Mouse (Mus musculus): ENCODE measurements around the gene 5730522E02Rik. TPM values are rescaled to one million over a fixed set of nuclear protein-coding genes. Genes with fewer than 3 reads are reported as not detected.
"Not testable (repeated sequence)": the region's sequence is repeated elsewhere in the genome, so short reads cannot be mapped to it uniquely, and the experiment has no call there.

Gene 5730522E02Rik
- 0.42 and 0.45 TPM in 2 replicates for polyA plus RNA-seq (2016; fragmentation: Nextera tagmentation; extraction: Ambion mirVana)

DNA sequence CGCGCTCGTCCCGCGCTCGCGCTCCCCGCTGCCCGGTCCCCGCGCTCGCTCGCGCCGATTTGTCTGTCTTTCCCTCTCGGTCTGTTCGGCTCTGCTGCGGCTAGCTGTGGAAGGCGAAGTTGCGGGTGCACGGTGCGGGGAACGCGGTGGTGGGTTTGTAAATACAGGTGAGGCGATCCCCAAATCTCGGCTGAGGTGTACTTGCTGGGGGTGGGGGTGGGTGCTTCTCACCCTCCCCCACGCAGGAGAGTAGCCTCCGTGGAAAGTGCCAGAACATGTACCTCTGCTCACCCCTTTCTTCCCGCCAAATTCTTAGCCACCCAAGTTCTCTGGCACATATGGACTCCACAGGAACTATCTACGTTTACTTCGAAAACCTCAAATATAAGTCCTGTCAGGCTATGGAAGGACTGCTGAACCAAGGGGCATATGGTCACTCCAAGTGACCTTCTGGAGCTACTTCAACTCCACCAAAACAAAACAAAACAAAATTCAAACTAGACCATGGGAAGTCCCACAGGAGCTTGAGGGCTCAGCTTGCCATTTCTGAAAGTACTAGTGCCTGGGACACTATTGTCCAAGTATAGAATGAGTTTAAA lies at the start of gene 5730522E02Rik:
5730522E02Rik (minus strand) TSS at position 182 of the 599 bp plus-strand sequence.
- WGBS (ENCODE audit: insufficient replicate concordance), result 2% methylated on average over 31 of the region's 31 CpGs
- H3K4me1 ChIP-seq, result no peaks in the 10 kb centered on the region
- peak within 1 kb of the TSS; percentile 68 for H3K9ac ChIP-seq
- ATAC-seq, result peak; percentile 33
- peaks cover 11% of the 10 kb centered on the region for H3K27me3 ChIP-seq (replicated peaks)
- H3K4me2 ChIP-seq, result peak within 1 kb of the TSS; percentile 77
- H3K27ac ChIP-seq, result peak within 1 kb of the TSS; percentile 77
- H3K4me3 ChIP-seq, result peak within 1 kb of the TSS; percentile 60
- H3K36me3 ChIP-seq, result no peaks in the 10 kb centered on the region
- H3K9me3 ChIP-seq (replicated peaks), result no peaks in the 10 kb centered on the region

DNA sequence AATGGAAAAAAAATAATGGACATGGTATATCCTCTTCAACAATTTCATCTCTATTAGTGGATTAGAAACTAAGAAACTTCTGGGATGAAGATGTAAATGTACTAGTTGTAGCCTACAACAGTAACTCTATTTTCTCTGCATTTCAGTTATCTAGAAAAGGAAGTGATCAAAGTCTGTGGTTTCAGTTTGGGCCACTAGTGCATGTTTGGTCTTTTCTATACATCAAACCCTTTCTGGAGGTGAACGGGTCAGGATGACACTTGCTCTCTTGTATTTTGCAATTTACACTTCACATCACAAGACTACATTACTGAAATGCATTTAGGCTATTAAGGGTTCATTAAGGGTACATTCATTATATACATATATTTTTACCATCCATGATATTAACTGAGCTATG lies 26.0 kb upstream of the 5730522E02Rik start:
- Histone ChIP-seq H3K4me3 (no peak overlapping the region), H3K27me3 (replicated peaks) (no peaks in the 10 kb centered on the region), H3K9ac (no peak overlapping the region), H3K36me3 (no peaks in the 10 kb centered on the region), H3K4me2 (no peak overlapping the region), H3K27ac (no peak overlapping the region), H3K9me3 (replicated peaks) (no peaks in the 10 kb centered on the region), H3K4me1 (no peaks in the 10 kb centered on the region)
- WGBS (ENCODE audit: insufficient replicate concordance), result 32% methylated on average over 1 of the region's 1 CpGs
- ATAC-seq, result no peak

DNA sequence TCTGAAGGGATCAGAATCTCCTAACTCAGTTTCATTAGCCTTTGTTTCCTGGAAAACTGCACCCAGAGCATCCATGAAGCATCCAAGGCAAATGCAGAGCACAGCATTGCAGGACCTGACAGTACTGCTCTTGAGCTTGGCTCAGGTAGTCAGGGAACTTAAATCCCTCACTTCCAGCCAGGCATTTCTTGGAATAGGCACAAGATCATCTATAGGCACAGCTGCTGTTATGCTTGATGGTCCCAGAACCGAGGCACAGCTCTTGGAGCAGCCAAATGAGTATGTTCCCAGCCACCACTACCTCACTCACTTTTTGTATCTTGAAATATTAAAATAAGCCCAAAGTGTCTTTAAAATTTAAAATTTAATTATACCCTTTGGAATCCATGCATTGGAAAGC lies 19.3 kb upstream of the 5730522E02Rik start:
- H3K9ac ChIP-seq, result no peak overlapping the region
- H3K4me2 ChIP-seq, result no peak overlapping the region
- no peaks in the 10 kb centered on the region for H3K4me1 ChIP-seq
- H3K9me3 ChIP-seq (replicated peaks), result no peaks in the 10 kb centered on the region
- H3K27me3 ChIP-seq (replicated peaks), result no peaks in the 10 kb centered on the region
- 39% methylated on average over 1 of the region's 1 CpGs for WGBS (ENCODE audit: insufficient replicate concordance)
- H3K4me3 ChIP-seq, result no peak overlapping the region
- no peaks in the 10 kb centered on the region for H3K36me3 ChIP-seq
- no peak for ATAC-seq
- H3K27ac ChIP-seq, result no peak overlapping the region

DNA sequence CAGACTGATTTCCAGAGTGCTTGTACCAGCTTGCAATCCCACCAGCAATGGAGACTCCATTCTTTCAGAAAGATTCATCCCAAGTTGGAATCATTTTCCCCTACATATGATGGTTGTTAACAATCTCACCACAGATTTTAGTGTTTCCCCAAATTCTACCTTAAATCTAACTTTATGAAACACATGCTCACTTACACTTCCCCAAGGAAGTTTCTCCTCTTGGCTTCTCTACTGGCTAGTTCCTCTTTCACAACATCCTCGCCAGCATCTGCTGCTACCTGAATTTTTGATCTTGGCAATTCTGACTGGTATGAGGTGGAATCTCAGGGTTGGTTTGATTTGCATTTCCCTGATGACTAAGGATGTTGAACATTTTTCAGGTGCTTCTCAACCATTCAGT lies 3.1 kb upstream of the 5730522E02Rik start:
- H3K27ac ChIP-seq; H3K9ac ChIP-seq; ATAC-seq; H3K4me1 ChIP-seq; H3K9me3 ChIP-seq (replicated peaks); H3K4me2 ChIP-seq; H3K4me3 ChIP-seq; H3K36me3 ChIP-seq: not testable (repeated sequence)
- 28% methylated on average over 1 of the region's 1 CpGs for WGBS (ENCODE audit: insufficient replicate concordance)
- peaks cover 11% of the 10 kb centered on the region for H3K27me3 ChIP-seq (replicated peaks)

DNA sequence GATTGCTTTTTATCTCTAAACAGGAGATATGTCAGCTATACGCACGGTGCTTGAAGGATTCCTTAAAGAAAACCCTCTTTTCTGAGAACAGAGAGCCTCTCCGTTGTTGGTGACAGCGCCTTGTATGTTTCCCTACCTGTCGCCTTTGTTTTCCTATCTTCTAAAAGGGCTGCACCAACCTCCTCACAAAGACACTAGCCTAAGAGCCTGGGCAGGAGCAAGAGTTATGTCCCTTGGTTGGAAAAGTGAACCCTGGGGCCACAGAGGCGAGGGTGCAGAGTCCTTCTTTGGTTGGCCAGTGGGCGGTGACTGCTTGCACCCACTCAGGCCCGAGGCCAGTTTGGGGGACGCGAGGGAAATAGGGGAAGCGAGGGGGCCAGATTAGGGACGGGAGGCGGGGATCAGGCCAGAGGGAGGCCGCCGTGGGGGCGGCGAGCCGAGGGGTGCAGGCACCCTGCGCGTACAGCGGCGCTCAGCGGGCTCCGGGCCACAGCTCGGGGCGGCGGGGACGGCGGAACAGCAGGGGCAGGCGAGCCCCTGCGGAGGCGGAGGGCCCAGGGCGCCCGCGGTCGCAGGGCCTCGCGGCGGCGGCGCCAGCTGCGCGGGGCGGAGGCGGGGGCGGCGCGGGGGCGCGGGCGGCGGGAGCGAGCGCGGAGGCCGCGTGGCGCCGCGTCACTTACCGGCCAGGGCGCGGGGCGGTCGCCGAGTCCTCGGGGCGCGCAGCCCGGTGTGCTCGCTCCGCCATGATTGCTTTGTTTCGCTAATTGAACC lies 567 bp downstream of the 5730522E02Rik start:
- WGBS (ENCODE audit: insufficient replicate concordance), result 1% methylated on average over 46 of the region's 73 CpGs
- Histone ChIP-seq H3K9ac (peak overlapping the region; percentile 68), H3K27me3 (replicated peaks) (peaks cover 11% of the 10 kb centered on the region), H3K27ac (peak overlapping the region; percentile 77), H3K4me3 (peak overlapping the region; percentile 60), H3K4me2 (peak overlapping the region; percentile 77), H3K4me1 (no peaks in the 10 kb centered on the region), H3K36me3 (no peaks in the 10 kb centered on the region), H3K9me3 (replicated peaks) (no peaks in the 10 kb centered on the region)
- peak; percentile 84 for ATAC-seq

DNA sequence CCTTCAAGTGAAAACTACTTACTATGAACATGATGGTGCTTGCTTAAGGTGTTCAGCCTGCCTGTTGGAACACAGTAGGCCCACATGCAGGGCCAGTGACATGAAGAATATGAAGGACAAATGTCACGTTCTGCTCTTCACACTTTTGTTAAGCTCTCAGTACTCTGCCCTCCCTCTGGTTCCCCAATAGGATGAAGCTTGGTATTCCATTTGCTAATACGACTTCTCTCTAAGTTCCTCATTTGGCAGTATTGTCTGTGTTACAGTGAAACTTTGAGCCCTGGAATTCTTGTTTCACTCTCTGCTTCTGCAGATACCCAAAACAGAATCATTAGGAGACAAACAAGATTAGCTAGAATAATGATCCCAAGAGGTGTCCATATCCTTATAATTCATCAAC lies 7.1 kb downstream of the 5730522E02Rik start:
- H3K27me3 ChIP-seq (replicated peaks), result no peaks in the 10 kb centered on the region
- no peak overlapping the region for H3K27ac ChIP-seq
- H3K9ac ChIP-seq, result no peak overlapping the region
- no peak for ATAC-seq
- no peak overlapping the region for H3K4me3 ChIP-seq
- H3K36me3 ChIP-seq, result no peaks in the 10 kb centered on the region
- H3K4me2 ChIP-seq, result no peak overlapping the region
- no peaks in the 10 kb centered on the region for H3K9me3 ChIP-seq (replicated peaks)
- H3K4me1 ChIP-seq, result no peaks in the 10 kb centered on the region
- 38% methylated on average over 2 of the region's 2 CpGs for WGBS (ENCODE audit: insufficient replicate concordance)

DNA sequence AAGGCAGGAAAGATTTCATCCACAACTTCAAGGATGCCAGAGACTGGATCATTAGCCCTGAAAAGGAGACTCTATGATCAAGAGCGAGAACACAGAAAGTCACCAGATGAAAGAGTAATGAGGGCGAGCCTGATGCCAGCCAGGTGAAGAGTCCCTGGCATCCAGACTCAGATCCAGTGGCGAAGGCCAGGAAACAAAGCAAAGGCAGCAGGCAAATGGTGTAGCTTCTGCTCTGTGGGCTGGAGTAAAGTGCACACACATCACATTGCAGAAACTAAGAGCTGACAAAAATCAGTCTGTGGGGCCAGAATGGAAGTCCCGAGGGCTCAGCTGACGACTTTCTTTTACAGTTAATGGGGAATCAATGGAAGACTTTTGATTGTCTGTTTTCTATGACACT lies 7.7 kb downstream of the 5730522E02Rik start:
- no peak overlapping the region for H3K9ac ChIP-seq
- no peaks in the 10 kb centered on the region for H3K9me3 ChIP-seq (replicated peaks)
- 58% methylated on average over 5 of the region's 5 CpGs for WGBS (ENCODE audit: insufficient replicate concordance)
- no peak for ATAC-seq
- no peaks in the 10 kb centered on the region for H3K36me3 ChIP-seq
- no peaks in the 10 kb centered on the region for H3K27me3 ChIP-seq (replicated peaks)
- no peak overlapping the region for H3K4me3 ChIP-seq
- no peak overlapping the region for H3K27ac ChIP-seq
- H3K4me2 ChIP-seq, result no peak overlapping the region
- no peaks in the 10 kb centered on the region for H3K4me1 ChIP-seq

DNA sequence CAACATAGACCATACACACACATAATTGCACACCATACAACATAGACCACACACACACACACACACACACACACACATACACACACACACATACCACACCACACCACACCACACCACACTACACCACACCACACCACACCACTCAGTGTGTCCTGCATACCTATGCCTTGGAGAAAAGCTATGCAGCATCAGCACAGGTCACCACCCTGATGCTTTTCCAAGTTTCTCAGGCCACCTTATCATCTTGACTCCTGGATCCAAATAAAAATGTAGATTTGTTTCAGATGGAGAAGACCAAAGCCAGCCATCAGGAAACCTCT lies 8.8 kb downstream of the 5730522E02Rik start:
- Histone ChIP-seq H3K4me1 (no peaks in the 10 kb centered on the region), H3K27me3 (replicated peaks) (no peaks in the 10 kb centered on the region), H3K9me3 (replicated peaks) (no peaks in the 10 kb centered on the region), H3K9ac (no peak overlapping the region), H3K4me2 (no peak overlapping the region), H3K36me3 (no peaks in the 10 kb centered on the region), H3K4me3 (no peak overlapping the region), H3K27ac (no peak overlapping the region)
- ATAC-seq, result 0 out of 2 replicates have a peak, but pooled peaks have one; percentile 15

DNA sequence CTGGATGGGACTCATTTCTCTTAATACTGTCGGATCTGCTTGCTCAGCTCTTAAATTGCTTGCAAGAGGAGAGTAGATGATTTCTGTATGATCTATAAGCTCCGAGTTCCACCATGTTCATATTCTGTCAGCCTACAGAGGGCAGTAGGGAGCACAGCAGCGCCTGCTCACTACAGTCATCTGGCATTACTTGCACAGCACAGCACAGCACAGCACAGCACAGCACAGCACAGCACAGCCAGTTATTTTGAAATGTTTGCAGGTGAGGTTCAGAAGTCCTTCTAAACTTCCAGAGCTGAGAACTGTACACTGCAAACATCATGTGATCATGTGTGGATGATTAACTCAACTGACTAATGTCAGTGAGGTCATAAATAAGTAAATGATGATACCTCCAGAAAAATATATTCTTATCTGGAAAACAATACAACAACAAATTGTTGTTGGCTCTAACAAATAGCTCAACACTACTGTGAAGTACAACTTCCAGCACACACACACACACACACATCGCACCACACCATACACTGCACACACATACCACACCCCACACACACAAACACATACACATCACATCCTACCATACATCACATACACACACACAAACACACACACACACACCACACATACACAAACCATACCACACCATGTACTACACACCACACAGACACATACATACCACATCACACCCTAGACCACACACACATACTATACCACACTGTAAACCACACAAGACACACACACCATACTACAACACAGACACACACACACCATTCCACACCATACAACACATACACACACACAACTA lies 9.4 kb downstream of the 5730522E02Rik start:
- WGBS (ENCODE audit: insufficient replicate concordance), result 36% methylated on average over 4 of the region's 4 CpGs
- no peaks in the 10 kb centered on the region for H3K9me3 ChIP-seq (replicated peaks)
- ATAC-seq, result peak; percentile 75
- no peaks in the 10 kb centered on the region for H3K4me1 ChIP-seq
- no peak overlapping the region for H3K4me3 ChIP-seq
- H3K27ac ChIP-seq, result no peak overlapping the region
- H3K27me3 ChIP-seq (replicated peaks), result no peaks in the 10 kb centered on the region
- no peak overlapping the region for H3K9ac ChIP-seq
- H3K36me3 ChIP-seq, result no peaks in the 10 kb centered on the region
- H3K4me2 ChIP-seq, result no peak overlapping the region

DNA sequence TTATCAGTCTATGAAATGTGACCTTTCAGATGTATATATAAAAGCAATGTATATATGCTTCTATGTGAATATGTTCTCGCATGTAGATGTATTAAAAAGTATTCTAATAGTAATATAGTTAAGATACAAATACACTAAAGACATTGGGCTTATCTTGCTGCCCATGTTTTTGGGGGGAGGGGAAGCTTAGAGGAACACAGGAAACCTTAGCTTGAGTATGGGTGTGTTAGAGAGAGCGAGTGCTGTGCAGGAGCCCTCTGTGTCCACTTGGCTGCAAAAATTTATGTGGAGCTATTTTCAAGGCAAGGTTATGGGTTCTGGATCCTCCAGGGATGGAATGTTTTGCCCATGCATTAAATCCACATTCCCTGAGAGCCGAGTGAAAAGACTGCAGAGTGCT lies 15.1 kb downstream of the 5730522E02Rik start:
- Histone ChIP-seq H3K4me1 (no peaks in the 10 kb centered on the region), H3K9ac (no peak overlapping the region), H3K4me3 (no peak overlapping the region), H3K4me2 (no peak overlapping the region), H3K27ac (no peak overlapping the region), H3K9me3 (replicated peaks) (no peaks in the 10 kb centered on the region), H3K36me3 (no peaks in the 10 kb centered on the region), H3K27me3 (replicated peaks) (no peaks in the 10 kb centered on the region)
- ATAC-seq, result no peak
- 43% methylated on average over 3 of the region's 3 CpGs for WGBS (ENCODE audit: insufficient replicate concordance)

DNA sequence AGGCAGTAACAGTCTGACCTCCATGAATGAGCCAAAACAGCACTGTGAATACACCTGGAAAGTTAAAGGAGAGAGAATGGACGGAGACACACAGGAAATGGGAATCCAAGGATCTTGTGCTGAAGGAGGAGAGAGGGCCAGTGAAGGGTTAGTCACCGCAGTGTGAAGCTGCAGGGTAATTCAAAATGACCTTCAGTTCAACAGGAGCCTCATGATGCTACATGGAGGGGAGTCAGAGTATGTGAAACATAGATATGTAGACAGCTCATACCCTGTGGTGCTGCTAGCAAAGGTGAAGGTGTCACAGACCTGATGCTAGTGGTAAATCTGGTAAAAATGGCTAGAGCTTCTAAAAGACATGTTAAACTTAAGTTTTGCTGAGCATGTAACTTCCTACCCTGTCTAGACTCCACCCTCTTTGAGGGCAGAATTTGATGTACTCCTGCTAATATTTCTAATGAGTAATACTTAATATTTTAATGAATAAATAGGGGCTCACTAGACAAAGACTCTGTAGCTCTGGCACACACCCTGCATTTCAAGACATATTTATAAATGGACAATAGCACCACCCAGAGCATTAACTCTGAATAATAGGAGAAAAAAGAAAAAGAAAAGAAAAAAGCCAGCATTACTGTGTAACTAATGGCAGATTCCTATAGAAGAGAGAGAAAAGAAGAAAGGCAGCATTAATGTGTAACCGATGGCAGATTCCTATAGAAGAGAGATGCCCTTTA lies 23.2 kb downstream of the 5730522E02Rik start:
- Histone ChIP-seq H3K9ac (no peak overlapping the region), H3K4me3 (no peak overlapping the region), H3K36me3 (no peaks in the 10 kb centered on the region), H3K9me3 (replicated peaks) (no peaks in the 10 kb centered on the region), H3K4me2 (no peak overlapping the region), H3K27ac (no peak overlapping the region), H3K27me3 (replicated peaks) (no peaks in the 10 kb centered on the region), H3K4me1 (no peaks in the 10 kb centered on the region)
- ATAC-seq, result no peak
- 61% methylated on average over 3 of the region's 3 CpGs for WGBS (ENCODE audit: insufficient replicate concordance)

DNA sequence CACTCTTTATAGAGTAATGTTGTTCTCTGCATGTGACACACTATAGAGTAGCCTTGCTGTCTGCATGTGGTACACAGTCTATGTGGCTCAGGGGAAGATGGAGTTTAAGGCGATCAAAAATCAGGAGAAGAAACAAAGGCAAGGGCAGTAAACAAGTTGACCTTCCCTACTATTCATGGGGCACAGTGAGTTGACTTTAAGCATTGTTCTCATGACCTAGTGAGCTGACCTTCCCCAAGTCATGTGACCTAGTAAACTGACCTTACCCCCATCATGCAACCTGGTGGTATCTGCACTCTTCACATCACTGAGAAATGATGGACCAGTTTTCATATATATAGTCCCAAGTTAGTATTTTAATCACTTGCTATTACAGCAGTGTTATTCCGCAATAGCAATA lies 40.0 kb downstream of the 5730522E02Rik start:
- no peak for ATAC-seq
- Histone ChIP-seq H3K27me3 (replicated peaks) (no peaks in the 10 kb centered on the region), H3K9me3 (replicated peaks) (no peaks in the 10 kb centered on the region), H3K4me1 (no peaks in the 10 kb centered on the region), H3K36me3 (no peaks in the 10 kb centered on the region), H3K4me2 (no peak overlapping the region), H3K4me3 (no peak overlapping the region), H3K9ac (no peak overlapping the region), H3K27ac (no peak overlapping the region)
- WGBS (ENCODE audit: insufficient replicate concordance), result 74% methylated on average over 2 of the region's 2 CpGs

Data from liver, embryonic 12.5 days (tissue).